Mouse (Mus musculus): ENCODE measurements around the gene Nudt7.

Gene Nudt7

DNA sequence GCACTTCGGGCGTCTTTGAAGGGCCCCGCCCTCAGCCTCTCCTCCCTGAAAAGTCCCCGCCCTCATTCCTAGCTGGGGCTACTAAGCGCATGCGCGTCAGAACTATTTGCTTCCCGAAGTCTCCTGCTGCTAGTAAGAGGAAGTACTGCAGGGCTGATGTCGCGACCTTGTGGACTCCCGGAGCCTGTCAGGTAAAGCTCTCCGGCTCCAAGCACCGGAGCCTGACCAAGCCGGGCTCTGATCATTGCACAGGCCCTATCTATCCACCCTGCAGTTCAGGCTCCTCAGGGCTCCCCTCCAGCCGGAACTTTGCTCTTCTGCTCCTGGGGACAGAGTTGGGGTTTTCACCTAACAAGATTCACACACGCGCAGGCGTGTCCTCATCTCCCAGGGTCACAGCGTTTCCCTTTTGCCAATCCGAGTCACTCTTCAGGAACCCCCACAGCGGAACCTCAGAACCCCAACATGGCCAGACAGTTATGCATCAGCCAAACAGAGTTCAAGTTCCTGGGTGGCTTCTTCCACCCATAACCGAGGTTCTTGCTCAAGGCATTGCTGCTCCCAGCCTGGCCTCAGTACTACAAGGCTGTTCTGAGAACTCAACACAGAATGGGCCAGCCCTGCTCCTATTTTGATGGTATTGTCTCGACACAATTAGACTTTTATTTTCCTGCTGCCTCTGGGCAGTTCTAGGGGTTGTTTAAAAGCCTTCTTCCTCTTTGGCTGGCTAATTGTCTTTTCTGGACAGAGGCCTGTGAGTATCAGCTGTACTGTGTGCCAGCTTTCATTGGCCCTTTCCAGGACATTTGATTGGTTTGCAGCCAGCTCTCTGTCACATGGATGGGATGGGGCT lies at the start of gene Nudt7:
Gene Nudt7 (plus strand): TSS at position 48 of the 853 bp plus-strand sequence.
- ChIA-PET POLR2A (interaction anchor here in 2 of 4 experiments (0.8 to 1.5 kb wide), 4 partner anchors 18 to 306 kb away, joined by 3 to 4 read pairs (median 4); partner anchors contain the start of gene Wwox (in 1 of the 2)), CTCF (interaction anchor here in 2 of 4 experiments (0.7 to 1.6 kb wide), 4 partner anchors 209 to 1427 kb away, joined by 3 to 10 read pairs (median 4); partner anchors contain the start of gene Wwox (in 1 of the 2))

DNA sequence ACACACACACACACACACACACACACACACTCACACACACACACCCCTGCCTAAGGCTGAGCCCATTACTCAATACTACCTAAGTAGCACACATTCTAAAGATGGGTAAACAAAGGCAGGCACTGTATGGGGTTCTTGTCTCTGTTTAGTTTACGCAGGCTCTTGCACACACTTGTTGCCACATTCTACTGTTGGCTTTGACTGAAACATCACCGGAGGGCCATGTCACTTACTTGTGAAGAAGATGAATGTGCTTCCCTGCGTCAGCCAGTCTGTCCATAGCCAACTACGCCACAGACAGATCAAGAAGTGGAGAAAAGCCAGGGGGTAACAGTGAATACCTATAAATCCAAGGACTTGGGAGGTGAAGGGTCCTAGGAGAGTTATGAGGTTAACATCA lies 45.4 kb upstream of the Nudt7 start:
- POLR2A ChIA-PET = no interaction called here
- CTCF ChIA-PET = no interaction called here

DNA sequence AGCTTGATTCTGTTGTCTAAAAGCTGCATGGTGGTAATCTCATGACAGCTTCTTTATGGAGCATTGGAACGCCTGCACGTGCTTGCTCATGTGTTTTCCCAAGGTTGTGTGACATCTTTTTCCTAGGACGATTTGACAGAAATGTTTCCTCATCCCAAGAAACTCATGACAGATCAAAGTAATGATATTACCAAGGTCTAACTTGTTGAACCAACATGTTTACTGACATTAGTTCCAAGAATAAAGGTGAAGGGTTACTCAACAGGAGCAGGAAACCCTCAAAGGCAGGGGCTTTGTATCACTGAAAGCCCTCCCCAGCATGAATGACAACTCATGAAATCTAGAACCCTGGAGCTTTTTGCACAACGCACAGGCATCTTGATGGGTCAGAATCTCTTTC lies 42.6 kb upstream of the Nudt7 start:
- ChIA-PET CTCF (interaction anchor here in 1 of 4 experiments (0.6 kb wide), 1 partner anchor 26 kb away, joined by 6 read pairs; no protein-coding TSS in a partner anchor), POLR2A (no interaction called here)

DNA sequence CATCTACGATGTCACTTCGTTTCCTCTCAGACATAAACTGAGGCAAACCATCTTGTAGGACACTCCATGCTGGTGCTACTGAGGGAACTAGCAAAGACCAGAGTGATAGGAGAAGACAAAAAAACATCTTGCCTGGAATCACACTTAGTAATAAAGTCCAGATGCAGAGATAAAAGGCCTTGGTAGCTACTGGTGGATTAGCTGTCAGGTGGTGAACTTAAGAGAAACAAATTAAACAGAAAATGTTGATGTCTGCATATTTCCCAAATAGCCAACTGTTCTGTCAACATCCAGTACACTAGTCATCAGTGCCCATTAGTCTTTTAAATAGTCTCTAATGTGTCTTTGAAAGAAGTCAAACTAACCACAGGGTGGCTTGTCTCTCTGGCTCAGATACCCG lies 40.0 kb upstream of the Nudt7 start:
- ChIA-PET POLR2A (interaction anchor here in 1 of 4 experiments (0.5 kb wide), 1 partner anchor 342 kb away, joined by 5 read pairs; no protein-coding TSS in a partner anchor), CTCF (interaction anchor here in 1 of 4 experiments (1.1 kb wide), 1 partner anchor 276 kb away, joined by 3 read pairs; no protein-coding TSS in a partner anchor)

DNA sequence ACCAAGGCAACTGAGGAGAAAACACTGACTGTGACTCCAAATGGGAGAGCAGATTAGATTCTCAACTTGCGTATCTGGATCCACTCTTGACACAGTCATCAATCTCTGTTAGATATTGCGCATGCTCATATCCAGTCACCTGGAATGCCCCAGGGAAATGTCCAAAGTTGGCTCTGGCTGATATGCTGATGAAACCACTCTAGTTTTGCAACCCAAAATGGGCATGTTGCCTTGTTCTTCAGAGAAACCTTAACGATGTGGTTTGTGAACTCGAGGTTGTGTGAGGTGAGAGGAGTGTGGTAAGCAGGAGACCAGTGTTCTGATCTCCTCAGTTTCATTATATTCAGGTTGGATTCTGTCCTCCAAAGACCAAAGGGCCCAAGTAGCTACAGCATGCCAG lies 38.8 kb upstream of the Nudt7 start:
- CTCF ChIA-PET = no interaction called here
- POLR2A ChIA-PET = interaction anchor here in 1 of 4 experiments (0.6 kb wide), 1 partner anchor 1527 kb away, joined by 3 read pairs; no protein-coding TSS in a partner anchor

DNA sequence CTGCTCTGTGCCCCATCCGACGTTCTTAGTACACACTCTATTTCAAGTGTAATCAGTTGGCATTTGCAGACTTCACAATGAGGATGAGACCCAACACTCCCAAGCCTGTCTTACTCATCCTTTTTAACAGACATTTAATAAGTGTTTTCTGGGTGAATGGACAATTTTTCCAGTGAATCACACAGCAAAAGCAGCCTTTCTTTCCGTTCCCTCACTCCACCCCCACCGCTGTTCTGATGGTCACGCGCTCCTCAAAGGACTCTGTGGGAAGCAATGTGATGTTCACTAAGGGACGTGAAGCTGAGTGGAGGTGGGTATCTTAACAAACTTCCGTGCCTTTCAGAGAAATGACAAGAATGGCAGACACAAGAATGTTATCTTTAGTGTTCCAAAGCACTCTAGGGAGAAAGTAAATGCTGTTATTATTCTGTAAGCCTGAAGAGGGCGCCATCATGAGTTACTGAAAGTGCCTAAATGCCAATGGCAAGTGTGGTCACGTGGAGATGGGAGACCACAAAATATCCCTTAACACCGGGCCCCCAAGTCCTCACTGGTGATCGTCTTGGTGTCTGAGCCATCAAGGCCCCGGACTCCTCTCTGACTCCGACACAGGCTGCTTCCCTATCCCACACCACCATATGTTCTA lies 32.7 kb upstream of the Nudt7 start:
- ChIA-PET POLR2A (interaction anchor here in 1 of 4 experiments (0.6 kb wide), 1 partner anchor 129 kb away, joined by 4 read pairs; no protein-coding TSS in a partner anchor), CTCF (no interaction called here)

DNA sequence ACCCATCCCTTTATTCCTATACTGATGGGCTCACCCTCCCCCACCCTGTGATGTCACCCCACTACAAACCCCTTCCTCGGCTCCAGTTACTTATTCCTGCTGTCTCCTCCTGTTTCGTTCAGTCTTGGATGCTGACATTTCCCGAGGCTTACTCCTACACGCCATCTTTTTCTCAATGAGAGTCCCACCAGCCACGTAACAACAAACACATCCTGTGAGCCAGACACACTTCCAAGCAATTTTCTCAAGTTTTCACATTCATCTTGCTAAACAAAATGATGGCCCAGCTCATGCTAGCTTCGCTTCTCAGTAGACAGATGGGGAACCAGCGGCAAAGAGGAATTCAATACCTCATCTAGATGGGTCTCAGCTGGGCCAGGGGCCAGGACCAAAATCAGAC lies 30.0 kb upstream of the Nudt7 start:
- CTCF ChIA-PET = no interaction called here
- POLR2A ChIA-PET = no interaction called here

DNA sequence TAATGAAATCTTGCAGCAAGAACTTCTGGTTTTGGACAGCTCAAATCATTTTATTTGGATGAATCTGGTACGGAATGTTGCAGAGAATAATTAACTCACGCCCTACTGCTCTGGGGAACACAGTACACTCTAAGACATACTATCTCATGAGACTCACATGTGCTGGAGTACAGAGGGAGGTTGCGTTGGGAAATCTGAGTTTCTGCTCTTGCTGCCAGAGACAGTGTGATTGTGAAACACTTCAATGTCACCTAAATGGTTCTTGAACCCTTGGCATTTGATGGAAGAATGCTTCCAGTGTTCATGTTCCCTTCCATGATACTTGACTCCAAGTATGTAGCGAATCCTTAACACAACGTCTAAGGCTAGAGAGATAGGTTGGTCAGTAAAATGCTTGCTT lies 27.4 kb upstream of the Nudt7 start:
- ChIA-PET POLR2A (interaction anchor here in 1 of 4 experiments (0.8 kb wide), 1 partner anchor 11 kb away, joined by 3 read pairs; no protein-coding TSS in a partner anchor), CTCF (no interaction called here)

DNA sequence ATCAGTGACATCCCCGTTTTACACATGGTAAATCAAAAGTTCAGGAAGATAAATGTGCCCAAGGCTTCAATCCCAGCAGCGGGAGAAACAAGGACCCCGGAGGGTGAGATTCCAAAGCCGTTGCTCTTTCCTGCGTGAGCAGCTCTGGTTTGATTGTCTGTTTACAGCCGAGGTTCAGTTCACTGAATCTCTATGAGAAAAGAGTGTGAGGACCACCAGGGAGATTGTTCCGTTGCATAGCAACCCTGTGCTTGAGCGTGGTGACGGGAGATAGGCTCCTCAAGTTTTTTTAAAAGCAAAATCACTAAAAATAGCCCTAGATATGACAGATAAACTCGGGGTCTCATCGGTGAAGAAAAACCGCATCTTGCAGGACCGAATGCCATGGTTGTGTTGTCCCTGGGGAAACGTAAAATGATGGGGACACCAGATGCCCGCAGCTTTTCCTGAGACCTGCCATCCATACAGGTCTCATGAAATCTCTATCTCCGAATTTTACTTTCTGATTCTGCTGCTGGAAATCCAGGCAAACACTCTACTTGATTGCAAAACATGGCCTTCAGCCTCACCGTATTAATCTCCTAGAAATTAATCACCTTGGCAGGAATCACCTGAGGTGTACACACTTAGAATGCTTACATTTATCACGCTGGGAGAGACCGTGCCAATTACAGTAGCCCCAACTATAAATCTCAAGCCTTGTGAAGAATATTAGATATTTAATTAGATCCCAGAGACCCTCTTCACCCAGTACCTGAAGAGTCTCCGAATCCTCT lies 23.8 kb upstream of the Nudt7 start:
- ChIA-PET CTCF (no interaction called here), POLR2A (no interaction called here)

DNA sequence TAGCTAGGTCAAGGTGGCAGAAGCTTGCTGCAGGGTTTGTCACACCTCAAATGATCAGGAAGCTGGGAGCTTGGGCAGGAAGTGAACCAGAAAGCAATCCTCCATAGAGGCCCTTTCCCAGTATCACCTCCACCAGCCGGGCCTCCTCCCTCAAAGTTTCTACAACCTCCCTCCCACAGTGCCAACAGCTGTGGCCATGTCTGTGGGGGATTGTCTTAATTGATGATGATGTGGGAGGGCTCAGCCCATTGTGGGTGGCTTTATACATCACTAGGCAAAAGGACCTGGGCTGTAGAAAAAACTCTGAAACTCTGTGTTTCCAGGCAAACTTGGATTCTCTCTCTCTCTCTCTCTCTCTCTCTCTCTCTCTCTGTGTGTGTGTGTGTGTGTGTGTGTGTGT lies 18.3 kb upstream of the Nudt7 start:
- CTCF ChIA-PET = interaction anchor here in 1 of 4 experiments (0.5 kb wide), 1 partner anchor 818 kb away, joined by 3 read pairs; no protein-coding TSS in a partner anchor
- POLR2A ChIA-PET = interaction anchor here in 1 of 4 experiments (0.6 kb wide), 1 partner anchor 1339 kb away, joined by 4 read pairs; no protein-coding TSS in a partner anchor

DNA sequence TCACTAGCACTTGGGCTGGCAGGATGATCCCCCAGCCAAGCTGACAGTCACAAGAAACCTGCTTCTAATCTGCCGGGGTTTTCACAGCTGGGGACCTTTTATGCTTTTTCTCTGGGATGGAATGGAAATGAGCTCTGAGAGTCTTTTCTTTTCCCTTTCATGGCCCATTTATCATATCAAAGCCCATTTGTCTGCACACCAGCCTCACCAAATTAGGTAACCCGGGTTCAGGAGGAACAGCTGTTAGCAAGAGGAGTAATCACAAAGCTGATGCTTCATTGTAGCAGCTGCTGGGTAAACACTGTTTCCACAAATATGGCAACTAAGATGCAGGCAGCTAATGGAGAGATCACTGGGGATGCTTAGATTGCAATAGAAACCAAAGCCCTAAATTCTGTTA lies 17.3 kb upstream of the Nudt7 start:
- ChIA-PET POLR2A (interaction anchor here in 2 of 4 experiments (0.7 to 1.0 kb wide), 4 partner anchors 13 to 283 kb away, joined by 3 to 4 read pairs (median 3); partner anchors contain the start of gene Nudt7 (in 2 of the 2)), CTCF (interaction anchor here in 2 of 4 experiments (0.6 to 0.8 kb wide), 2 partner anchors 14 to 25 kb away, joined by 3 to 6 read pairs; no protein-coding TSS in a partner anchor)

DNA sequence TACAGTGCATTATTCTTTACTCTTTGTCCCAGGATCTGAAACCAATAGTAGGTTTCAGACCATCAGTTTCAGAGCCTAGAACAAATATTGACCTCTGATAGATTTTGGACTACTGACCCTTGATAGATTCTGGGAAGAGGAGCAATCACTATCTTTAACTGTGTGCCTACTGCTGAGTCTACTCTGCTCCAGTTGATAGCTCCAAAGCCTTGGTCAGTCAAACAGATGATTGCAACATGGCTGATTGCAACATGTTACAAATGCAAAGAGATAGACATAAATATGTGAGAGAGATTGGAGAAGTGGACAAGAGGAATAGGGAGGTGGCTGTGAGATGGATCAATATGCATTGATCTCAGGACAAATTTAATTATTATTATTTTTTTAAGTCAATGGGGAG lies 15.9 kb upstream of the Nudt7 start:
- POLR2A ChIA-PET = no interaction called here
- CTCF ChIA-PET = no interaction called here

DNA sequence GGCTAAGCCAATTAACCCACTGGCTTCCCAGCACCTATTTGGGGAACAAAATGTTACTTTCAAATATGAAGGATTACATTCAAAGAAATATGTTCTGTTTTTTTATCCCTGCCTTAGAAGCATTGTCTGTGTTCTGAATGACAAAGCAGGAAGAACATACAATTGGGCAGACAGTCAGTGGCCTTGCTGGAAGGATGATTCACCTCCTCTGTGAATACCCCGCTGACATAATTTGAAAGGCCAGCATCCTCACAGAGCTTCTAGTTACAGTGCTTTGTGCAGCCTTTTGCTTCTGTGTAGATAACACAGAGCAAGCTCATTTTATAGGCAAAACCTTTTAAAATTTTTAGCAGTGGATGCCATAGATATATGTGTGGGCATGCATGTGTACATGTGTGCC lies 11.6 kb upstream of the Nudt7 start:
- ChIA-PET CTCF (no interaction called here), POLR2A (no interaction called here)

DNA sequence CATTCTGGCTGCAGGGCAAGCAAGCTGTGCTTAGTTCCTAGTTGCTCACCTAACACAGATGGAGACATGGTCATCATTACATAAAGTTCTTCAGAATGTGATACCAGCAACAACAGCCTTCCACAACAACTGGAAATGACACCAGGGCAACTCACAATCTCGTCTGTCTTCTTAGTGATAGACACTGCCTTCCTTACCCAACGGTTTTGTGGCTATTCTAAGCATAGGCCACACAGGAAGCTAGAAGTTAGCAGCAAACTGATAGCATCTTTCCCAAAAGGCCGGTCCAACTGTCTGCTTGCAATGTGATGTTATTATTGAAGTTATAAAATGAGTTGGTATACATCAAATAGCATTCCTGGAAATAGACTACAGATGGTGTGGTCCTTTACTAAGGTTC lies 9.7 kb upstream of the Nudt7 start:
- ChIA-PET POLR2A (interaction anchor here in 1 of 4 experiments (0.7 kb wide), 1 partner anchor 251 kb away, joined by 3 read pairs; no protein-coding TSS in a partner anchor), CTCF (interaction anchor here in 1 of 4 experiments (0.6 kb wide), 1 partner anchor 469 kb away, joined by 4 read pairs; no protein-coding TSS in a partner anchor)

DNA sequence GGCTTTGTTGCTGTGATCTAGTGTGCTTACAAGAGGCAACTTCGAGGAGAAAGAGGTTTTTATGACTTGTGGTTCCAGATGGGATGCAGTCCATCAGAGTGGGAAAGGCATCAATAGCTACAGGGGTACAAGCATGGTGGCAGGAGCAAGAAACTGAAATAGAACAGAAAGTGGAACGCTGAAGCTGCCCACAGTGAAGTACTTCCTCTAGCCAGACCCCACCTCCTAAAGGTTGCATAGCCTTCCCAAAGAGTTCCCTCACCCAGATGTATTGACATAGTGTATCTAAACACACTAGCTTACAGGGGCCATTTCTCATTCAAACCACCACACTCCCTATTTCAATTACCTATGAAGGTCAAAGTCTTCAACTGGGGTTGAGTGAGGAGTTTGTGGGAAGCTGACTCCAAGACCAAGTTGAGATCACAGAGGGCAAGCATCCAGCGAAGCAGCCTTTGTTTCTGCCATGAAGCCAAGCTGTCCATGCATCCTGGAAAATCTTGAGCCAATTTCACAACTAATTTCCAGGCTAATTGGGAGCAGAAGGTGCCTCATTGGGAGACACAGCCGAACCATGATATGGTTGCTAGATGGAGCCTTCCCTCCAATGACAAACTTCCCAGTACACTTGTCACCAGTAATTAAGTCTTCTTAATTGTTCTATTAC lies 9.1 kb upstream of the Nudt7 start:
- CTCF ChIA-PET = interaction anchor here in 1 of 4 experiments (0.6 kb wide), 1 partner anchor 469 kb away, joined by 4 read pairs; no protein-coding TSS in a partner anchor

DNA sequence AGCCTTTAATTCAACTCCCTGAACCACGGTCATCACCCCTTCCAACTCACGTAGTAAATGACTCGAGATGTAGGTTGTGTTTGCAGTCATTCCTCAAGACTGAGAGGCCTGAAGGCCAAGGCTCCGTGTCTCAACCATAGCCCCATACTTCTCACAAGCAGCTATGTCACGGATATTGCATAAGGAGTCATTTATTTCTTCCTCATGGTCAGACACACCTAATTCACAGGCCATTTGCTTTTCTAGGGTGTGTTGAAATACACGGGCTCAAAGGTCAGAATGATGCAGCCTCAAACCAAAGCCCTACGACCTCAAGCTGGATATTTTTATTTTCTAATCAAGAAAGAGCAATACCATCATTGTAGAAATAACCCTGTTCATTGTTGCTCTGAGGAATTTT lies 2.5 kb upstream of the Nudt7 start:
- ChIA-PET POLR2A (no interaction called here), CTCF (no interaction called here)

More for the DNA sequence above, 9.1 kb upstream of the Nudt7 start:
- POLR2A ChIA-PET = no interaction called here

DNA sequence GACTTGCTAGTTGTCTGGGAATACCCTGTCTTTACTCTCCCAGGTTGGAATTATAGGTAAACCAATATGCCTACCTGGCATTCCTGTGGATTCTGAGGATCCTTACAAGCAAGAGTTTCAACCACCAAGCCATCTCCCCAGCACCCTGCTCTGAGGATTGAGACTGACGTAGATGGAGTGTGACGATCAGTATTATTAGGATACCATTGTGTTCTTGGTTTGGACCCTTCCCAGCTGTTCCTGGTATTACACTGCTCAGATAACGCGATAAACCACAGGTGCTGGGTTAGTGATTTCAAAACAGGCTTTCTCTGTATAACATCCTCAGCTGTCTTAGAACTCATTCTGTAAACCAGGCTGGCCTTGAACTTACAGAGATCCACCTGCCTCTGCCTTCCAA lies 1.9 kb upstream of the Nudt7 start:
- ChIA-PET CTCF (no interaction called here), POLR2A (no interaction called here)

DNA sequence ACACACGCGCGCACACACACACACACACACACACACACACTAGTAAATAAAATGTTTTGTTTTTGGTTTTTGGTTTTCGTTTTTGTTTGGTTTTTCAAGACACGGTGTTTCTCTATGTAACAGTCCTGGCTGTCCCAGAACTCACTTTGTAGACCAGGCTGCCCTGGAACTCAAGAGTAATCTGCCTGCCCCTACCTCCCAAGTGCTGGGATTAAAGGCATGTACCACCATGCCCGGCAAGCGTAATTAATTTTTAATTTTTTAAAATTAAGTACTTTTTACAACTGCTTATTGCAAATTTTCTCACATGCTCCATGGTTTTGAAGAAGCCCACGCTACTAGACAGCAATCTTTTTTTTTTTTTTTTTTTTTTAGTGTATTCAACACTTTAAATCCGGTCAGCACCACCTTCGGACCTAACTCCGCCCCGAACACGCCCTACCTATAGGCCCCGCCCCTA lies 277 bp upstream of the Nudt7 start:
- ChIA-PET CTCF (interaction anchor here in 2 of 4 experiments (0.7 to 1.6 kb wide), 4 partner anchors 209 to 1426 kb away, joined by 3 to 10 read pairs (median 4); partner anchors contain the start of gene Wwox (in 1 of the 2)), POLR2A (interaction anchor here in 1 of 4 experiments (1.0 kb wide), 1 partner anchor 17 kb away, joined by 3 read pairs; no protein-coding TSS in a partner anchor)
